ENCODE assay signal across 23 mouse cellular contexts in genomic region chr10:106295501-106295900, GRCm38 (mm10).
A peak's percentile ranks its signal among the peaks of the same experiment; 100 is the strongest.
DNase-seq lines count a peak whose midpoint lies in the region; ATAC-seq and TF ChIP-seq lines count a peak whose summit lies in the region.
"Had no signal": no experiment of that assay in that cellular context is flagged by ENCODE, and none has a peak within 500 bp of the region (broad histone marks: within the 10 kb centered on the region; RNA-seq: fewer than 3 reads in every experiment).

No protein-coding gene starts in this region.

- TF ChIP-seq POLR2A in lung, adult 2 months (IDR thresholded peaks at IDR 0.05; ENCODE audit: borderline replicate concordance, extremely low read depth, low read depth, low read length): no peak

- no peak overlapping the region for H3K4me2 ChIP-seq in lung, embryonic 14.5 days
- no peak overlapping the region for H3K4me2 ChIP-seq in embryonic facial prominence, embryonic 14.5 days (ENCODE audit: low read depth, low read length)
- H3K4me2 ChIP-seq: embryonic facial prominence, embryonic 15.5 days; heart, embryonic 13.5 days; hindbrain, embryonic 15.5 days had no signal

- no peaks in the 10 kb centered on the region for H3K9me3 ChIP-seq in lung, embryonic 14.5 days (ENCODE audit: low read depth, low read length)
- no peaks in the 10 kb centered on the region for H3K9me3 ChIP-seq in embryonic facial prominence, embryonic 14.5 days (ENCODE audit: control insufficient read depth, low read length)
- H3K9me3 ChIP-seq: embryonic facial prominence, embryonic 15.5 days; forebrain, embryonic 10.5 days; heart, embryonic 13.5 days had no signal

- no peak overlapping the region for H3K27ac ChIP-seq in lung, embryonic 14.5 days (ENCODE audit: low read depth)
- no peak overlapping the region for H3K27ac ChIP-seq in embryonic facial prominence, embryonic 14.5 days (replicated peaks; ENCODE audit: low read depth, low read length)
- H3K27ac ChIP-seq: embryonic facial prominence, embryonic 15.5 days; forebrain, embryonic 10.5 days; heart, embryonic 13.5 days; hindbrain, embryonic 15.5 days had no signal

- no peaks in the 10 kb centered on the region for H3K27me3 ChIP-seq in lung, embryonic 14.5 days (ENCODE audit: insufficient read depth, low read length)
- H3K27me3 ChIP-seq in embryonic facial prominence, embryonic 14.5 days (replicated peaks; ENCODE audit: control insufficient read depth, insufficient read depth, low read length): no peaks in the 10 kb centered on the region
- H3K27me3 ChIP-seq: embryonic facial prominence, embryonic 15.5 days; heart, embryonic 13.5 days; hindbrain, embryonic 15.5 days had no signal

- H3K9ac ChIP-seq in lung, embryonic 14.5 days: no peak overlapping the region
- no peak overlapping the region for H3K9ac ChIP-seq in embryonic facial prominence, embryonic 14.5 days (ENCODE audit: low read depth, low read length)
- H3K9ac ChIP-seq: embryonic facial prominence, embryonic 15.5 days; heart, embryonic 13.5 days; hindbrain, embryonic 15.5 days had no signal

- H3K4me1 ChIP-seq in lung, embryonic 14.5 days (ENCODE audit: insufficient read depth): no peaks in the 10 kb centered on the region
- no peaks in the 10 kb centered on the region for H3K4me1 ChIP-seq in lung, adult 2 months (ENCODE audit: control insufficient read depth, insufficient read depth, low read length)
- no peaks in the 10 kb centered on the region for H3K4me1 ChIP-seq in embryonic facial prominence, embryonic 14.5 days (ENCODE audit: control insufficient read depth, insufficient read depth, low read length)
- H3K4me1 ChIP-seq: embryonic facial prominence, embryonic 15.5 days; forebrain, embryonic 10.5 days; heart, embryonic 13.5 days; hindbrain, embryonic 15.5 days had no signal

- ATAC-seq in lung, embryonic 14.5 days (ENCODE audit: insufficient read depth): no peak
- ATAC-seq in embryonic facial prominence, embryonic 14.5 days (ENCODE audit: low read depth): no peak
- ATAC-seq: CD4-positive, CD25-positive, alpha-beta regulatory T cell, adult 4 months; forebrain, embryonic 14.5 days; intestine, postnatal 0 days had no signal

- 78% methylated on average over 5 of the region's 5 CpGs for WGBS in lung, embryonic 14.5 days
- WGBS in lung, adult 2 months: 78% methylated on average over 5 of the region's 5 CpGs
- 77% methylated on average over 5 of the region's 5 CpGs for WGBS in embryonic facial prominence, embryonic 14.5 days

- no peak for TF ChIP-seq CTCF in lung, embryonic 14.5 days (IDR thresholded peaks at IDR 0.05; ENCODE audit: low read depth)
- TF ChIP-seq CTCF in lung, adult 2 months (IDR thresholded peaks at IDR 0.05; ENCODE audit: insufficient read depth, low read length): no peak

- DNase-seq in embryo, embryonic 10 days (ENCODE audit: low spot score): peak; percentile 4
- DNase-seq in embryo, embryonic 9.5 days (ENCODE audit: extremely low spot score): no peak
- DNase-seq in lung, embryonic 14.5 days: peak; percentile 60
- no peak for DNase-seq in lung, adult 2 months
- DNase-seq in embryonic facial prominence, embryonic 14.5 days (ENCODE audit: low spot score): peak; percentile 16
- DNase-seq in right cerebral cortex, postnatal 14 days: no peak
- DNase-seq in adrenal gland, postnatal 25 days: no peak
- DNase-seq: adrenal gland, adult 8-10 months; B cell, adult 2 months; cerebellum, adult 11-12 months; cerebellum, adult 9-10 months; cerebellum, postnatal 25 days; gastrocnemius, postnatal 36 days; heart, adult 11 months; heart, postnatal 36 days had no signal

- no peaks in the 10 kb centered on the region for H3K36me3 ChIP-seq in lung, embryonic 14.5 days (ENCODE audit: insufficient read depth)
- H3K36me3 ChIP-seq in embryonic facial prominence, embryonic 14.5 days (ENCODE audit: control insufficient read depth, insufficient read depth, low read length): no peaks in the 10 kb centered on the region
- H3K36me3 ChIP-seq: embryonic facial prominence, embryonic 15.5 days; forebrain, embryonic 10.5 days; heart, embryonic 13.5 days; hindbrain, embryonic 15.5 days had no signal

- no peak overlapping the region for H3K4me3 ChIP-seq in lung, embryonic 14.5 days (ENCODE audit: low read depth, low read length)
- H3K4me3 ChIP-seq in lung, adult 2 months (replicated peaks; ENCODE audit: extremely low read depth, low read depth, low read length): no peak overlapping the region
- no peak overlapping the region for H3K4me3 ChIP-seq in embryonic facial prominence, embryonic 14.5 days (ENCODE audit: low read depth, low read length)
- H3K4me3 ChIP-seq: embryonic facial prominence, embryonic 15.5 days; erythroblast, embryonic 14.5 days; forebrain, embryonic 10.5 days; heart, embryonic 13.5 days; hindbrain, embryonic 15.5 days had no signal

Comparison
In these comparisons a context has a peak if more than half of its experiments do, and no peak if none do; other contexts are left out.
1. DNase-seq: peak in embryo, embryonic 10 days (single experiment), lung, embryonic 14.5 days (single experiment) and embryonic facial prominence, embryonic 14.5 days (single experiment); none in embryo, embryonic 9.5 days (single experiment), lung, adult 2 months (single experiment), right cerebral cortex, postnatal 14 days (single experiment) and adrenal gland, postnatal 25 days (single experiment).